Mouse (Mus musculus): ENCODE results near the gene Ube2ql1. TPM values are rescaled to one million over a fixed set of nuclear protein-coding genes. Genes with fewer than 3 reads are reported as not detected.
A peak's percentile ranks its signal among the peaks of the same experiment; 100 is the strongest.

Gene Ube2ql1
- polyA plus RNA-seq, 1 experiment from 2014 or later, result 40.6 TPM

GRCm38 (mm10) chr13:69706919-69707318 is 32.8 kb downstream of the Ube2ql1 start:
- WGBS, result 49% methylated on average over 2 of the region's 2 CpGs
- Histone ChIP-seq H3K4me3 (replicated peaks) (no peak overlapping the region), H3K4me1 (no peaks in the 10 kb centered on the region), H3K36me3 (peaks cover 15% of the 10 kb centered on the region; the same call in 1 of the 2 replicates), H3K9me3 (replicated peaks) (no peaks in the 10 kb centered on the region), H3K9ac (replicated peaks) (no peak overlapping the region), H3K27ac (replicated peaks) (no peak overlapping the region), H3K27me3 (replicated peaks) (no peaks in the 10 kb centered on the region), H3K4me2 (no peak overlapping the region)
- no peak for ATAC-seq (ENCODE audit: low FRiP score)

GRCm38 (mm10) chr13:69703505-69703904 is 36.2 kb downstream of the Ube2ql1 start:
- no peak overlapping the region for H3K27ac ChIP-seq (replicated peaks)
- no peak overlapping the region for H3K4me3 ChIP-seq (replicated peaks)
- H3K27me3 ChIP-seq (replicated peaks), result no peaks in the 10 kb centered on the region
- no peaks in the 10 kb centered on the region for H3K4me1 ChIP-seq
- peaks cover 32% of the 10 kb centered on the region; the same call in 1 of the 2 replicates for H3K36me3 ChIP-seq
- WGBS, result 12% methylated on average over 11 of the region's 11 CpGs
- H3K4me2 ChIP-seq, result no peak overlapping the region
- H3K9ac ChIP-seq (replicated peaks), result no peak overlapping the region
- H3K9me3 ChIP-seq (replicated peaks), result no peaks in the 10 kb centered on the region
- ATAC-seq (ENCODE audit: low FRiP score), result no peak

- WGBS, result 88% methylated on average over 4 of the region's 4 CpGs
- no peaks in the 10 kb centered on the region for H3K27me3 ChIP-seq (replicated peaks)
- H3K9ac ChIP-seq (replicated peaks), result no peak overlapping the region
- no peak overlapping the region for H3K4me2 ChIP-seq
- H3K36me3 ChIP-seq, result peaks cover 32% of the 10 kb centered on the region; the same call in 1 of the 2 replicates
- no peaks in the 10 kb centered on the region for H3K9me3 ChIP-seq (replicated peaks)
- ATAC-seq (ENCODE audit: low FRiP score), result no peak
- no peaks in the 10 kb centered on the region for H3K4me1 ChIP-seq
- H3K4me3 ChIP-seq (replicated peaks), result no peak overlapping the region
- no peak overlapping the region for H3K27ac ChIP-seq (replicated peaks)
Observed at GRCm38 (mm10) chr13:69701397-69701796, 38.3 kb downstream of the Ube2ql1 start.

GRCm38 (mm10) chr13:69700827-69701226 is 38.9 kb downstream of the Ube2ql1 start:
- Histone ChIP-seq H3K27me3 (replicated peaks) (no peaks in the 10 kb centered on the region), H3K27ac (replicated peaks) (no peak overlapping the region), H3K36me3 (peaks cover 32% of the 10 kb centered on the region; the same call in 1 of the 2 replicates), H3K4me2 (no peak overlapping the region), H3K4me1 (no peaks in the 10 kb centered on the region), H3K9ac (replicated peaks) (no peak overlapping the region), H3K9me3 (replicated peaks) (no peaks in the 10 kb centered on the region), H3K4me3 (replicated peaks) (no peak overlapping the region)
- ATAC-seq (ENCODE audit: low FRiP score), result no peak
- 15% methylated on average over 1 of the region's 1 CpGs for WGBS

GRCm38 (mm10) chr13:69696333-69696991 is 43.2 kb downstream of the Ube2ql1 start:
- H3K27me3 ChIP-seq (replicated peaks), result no peaks in the 10 kb centered on the region
- 0 out of 2 replicates have a peak overlapping the region, but pooled peaks have one; percentile 23 for H3K27ac ChIP-seq (replicated peaks)
- WGBS, result 41% methylated on average over 13 of the region's 13 CpGs
- no peak overlapping the region for H3K9ac ChIP-seq (replicated peaks)
- no peaks in the 10 kb centered on the region for H3K4me1 ChIP-seq
- H3K4me3 ChIP-seq (replicated peaks), result no peak overlapping the region
- peak; percentile 84 for ATAC-seq (ENCODE audit: low FRiP score)
- peaks cover 14% of the 10 kb centered on the region; the same call in 1 of the 2 replicates for H3K36me3 ChIP-seq
- no peaks in the 10 kb centered on the region for H3K9me3 ChIP-seq (replicated peaks)
- H3K4me2 ChIP-seq, result no peak overlapping the region

GRCm38 (mm10) chr13:69691074-69691473 is 48.6 kb downstream of the Ube2ql1 start:
- H3K9me3 ChIP-seq (replicated peaks), result no peaks in the 10 kb centered on the region
- no peaks in the 10 kb centered on the region for H3K36me3 ChIP-seq
- H3K4me2 ChIP-seq, result no peak overlapping the region
- H3K4me3 ChIP-seq (replicated peaks), result no peak overlapping the region
- H3K27ac ChIP-seq (replicated peaks), result no peak overlapping the region
- peaks cover 1% of the 10 kb centered on the region; the same call in 1 of the 2 replicates for H3K4me1 ChIP-seq
- H3K9ac ChIP-seq (replicated peaks), result no peak overlapping the region
- WGBS, result 38% methylated on average over 7 of the region's 7 CpGs
- no peak for ATAC-seq (ENCODE audit: low FRiP score)
- no peaks in the 10 kb centered on the region for H3K27me3 ChIP-seq (replicated peaks)

GRCm38 (mm10) chr13:69687023-69687422 is 52.7 kb downstream of the Ube2ql1 start:
- Histone ChIP-seq H3K27ac (replicated peaks) (no peak overlapping the region), H3K9me3 (replicated peaks) (no peaks in the 10 kb centered on the region), H3K36me3 (no peaks in the 10 kb centered on the region), H3K4me3 (replicated peaks) (no peak overlapping the region), H3K4me1 (peaks cover 13% of the 10 kb centered on the region), H3K27me3 (replicated peaks) (no peaks in the 10 kb centered on the region), H3K9ac (replicated peaks) (no peak overlapping the region), H3K4me2 (no peak overlapping the region)
- no peak for ATAC-seq (ENCODE audit: low FRiP score)
- 86% methylated on average over 1 of the region's 1 CpGs for WGBS

GRCm38 (mm10) chr13:69685406-69685818 is 54.3 kb downstream of the Ube2ql1 start:
- 0 out of 2 replicates have a peak, but pooled peaks have one; percentile 43 for ATAC-seq (ENCODE audit: low FRiP score)
- H3K4me2 ChIP-seq, result peak overlapping the region; percentile 19; the same call in 1 of the 2 replicates
- no peaks in the 10 kb centered on the region for H3K36me3 ChIP-seq
- 21% methylated on average over 5 of the region's 5 CpGs for WGBS
- no peaks in the 10 kb centered on the region for H3K9me3 ChIP-seq (replicated peaks)
- peaks cover 13% of the 10 kb centered on the region for H3K4me1 ChIP-seq
- no peak overlapping the region for H3K27ac ChIP-seq (replicated peaks)
- no peak overlapping the region for H3K9ac ChIP-seq (replicated peaks)
- H3K4me3 ChIP-seq (replicated peaks), result no peak overlapping the region
- no peaks in the 10 kb centered on the region for H3K27me3 ChIP-seq (replicated peaks)

- ATAC-seq (ENCODE audit: low FRiP score), result no peak
- 75% methylated on average over 10 of the region's 10 CpGs for WGBS
- Histone ChIP-seq H3K4me2 (no peak overlapping the region), H3K9me3 (replicated peaks) (no peaks in the 10 kb centered on the region), H3K4me1 (no peaks in the 10 kb centered on the region), H3K36me3 (no peaks in the 10 kb centered on the region), H3K4me3 (replicated peaks) (no peak overlapping the region), H3K27me3 (replicated peaks) (no peaks in the 10 kb centered on the region), H3K27ac (replicated peaks) (no peak overlapping the region), H3K9ac (replicated peaks) (no peak overlapping the region)
Observed at GRCm38 (mm10) chr13:69673921-69674618, 65.6 kb downstream of the Ube2ql1 start.

GRCm38 (mm10) chr13:69673197-69673920 is 66.3 kb downstream of the Ube2ql1 start:
- Histone ChIP-seq H3K4me2 (no peak overlapping the region), H3K27ac (replicated peaks) (no peak overlapping the region), H3K27me3 (replicated peaks) (no peaks in the 10 kb centered on the region), H3K9me3 (replicated peaks) (no peaks in the 10 kb centered on the region), H3K4me1 (no peaks in the 10 kb centered on the region), H3K9ac (replicated peaks) (no peak overlapping the region), H3K4me3 (replicated peaks) (no peak overlapping the region), H3K36me3 (no peaks in the 10 kb centered on the region)
- WGBS, result 88% methylated on average over 5 of the region's 5 CpGs
- no peak for ATAC-seq (ENCODE audit: low FRiP score)

- Histone ChIP-seq H3K4me2 (no peak overlapping the region), H3K9me3 (replicated peaks) (no peaks in the 10 kb centered on the region), H3K9ac (replicated peaks) (no peak overlapping the region), H3K4me3 (replicated peaks) (no peak overlapping the region), H3K27me3 (replicated peaks) (no peaks in the 10 kb centered on the region), H3K27ac (replicated peaks) (no peak overlapping the region), H3K4me1 (no peaks in the 10 kb centered on the region), H3K36me3 (no peaks in the 10 kb centered on the region)
- 94% methylated on average over 10 of the region's 10 CpGs for WGBS
- no peak for ATAC-seq (ENCODE audit: low FRiP score)
Observed at GRCm38 (mm10) chr13:69672565-69672964, 67.1 kb downstream of the Ube2ql1 start.

Data from neural tube, embryonic 15.5 days (tissue).